Mouse (Mus musculus): ENCODE results near the gene Dedd2.

GRCm38 (mm10) chr7:25172669-25173068, 47.7 kb downstream of the Dedd2 start:
- TF ChIP-seq BHLHE40 (IDR thresholded peaks at IDR 0.05; ENCODE audit: low read depth, low read length) = no peak
- TF ChIP-seq CTCF (conservative IDR thresholded peaks at IDR 0.05 in 1 of 2, IDR thresholded peaks at IDR 0.05 in 1 of 2; ENCODE audit: low read depth in 2 of 2, low read length in 2 of 2) = no peak
- TF ChIP-seq SIN3A (IDR thresholded peaks at IDR 0.05; ENCODE audit: low read length) = no peak
- TF ChIP-seq CHD2 (IDR thresholded peaks at IDR 0.05; ENCODE audit: low read length) = no peak
- no peak for TF ChIP-seq POLR2A (IDR thresholded peaks at IDR 0.05; ENCODE audit: low read depth, low read length)
- TF ChIP-seq UBTF (IDR thresholded peaks at IDR 0.05; ENCODE audit: low read depth, low read length) = no peak
- no peak for TF ChIP-seq MAZ (IDR thresholded peaks at IDR 0.05; ENCODE audit: low read depth, low read length)
- TF ChIP-seq RCOR1 (conservative IDR thresholded peaks at IDR 0.05; ENCODE audit: low read depth, low read length) = no peak
- no peak for TF ChIP-seq MAX (IDR thresholded peaks at IDR 0.05; ENCODE audit: low read length)
- no peak for TF ChIP-seq USF2 (conservative IDR thresholded peaks at IDR 0.05; ENCODE audit: low read depth, low read length)
